Mouse (Mus musculus) bone marrow, adult 2 months (tissue): ENCODE measurements around the gene Crybb3. TPM values are rescaled to one million over a fixed set of nuclear protein-coding genes. Genes with fewer than 3 reads are reported as not detected.

Experiments used
- H3K27ac ChIP-seq: fragments of 200-500 bp; 2 replicates; pipeline ENCODE4 v1.5.1; 2012; ENCODE audit warnings: low read depth, mild to moderate bottlenecking, control low read depth, inconsistent platforms, low read length; ENCODE audit not compliant: control insufficient read depth, poor library complexity, insufficient read depth
- H3K4me1 ChIP-seq: fragments of 200-500 bp; 2 replicates; pipeline ENCODE4 v1.6.1; 2011; ENCODE audit warnings: low read length; ENCODE audit not compliant: control insufficient read depth, insufficient read depth
- H3K4me3 ChIP-seq: fragments of 200-500 bp; replicated peaks from 2 replicates; pipeline ENCODE3; 2011; ENCODE audit warnings: mild to moderate bottlenecking, low read depth, low read length, control low read depth; ENCODE audit not compliant: control insufficient read depth
- CTCF ChIP-seq: fragments of 200-500 bp; IDR thresholded peaks from 2 replicates; pipeline ENCODE4 v1.5.1; 2011; ENCODE audit warnings: low read length, control low read depth; ENCODE audit not compliant: control insufficient read depth, insufficient read depth
- POLR2A ChIP-seq: fragments of 200-500 bp; IDR thresholded peaks from 2 replicates; pipeline ENCODE4 v1.6.1; 2011; ENCODE audit warnings: low read depth, mild to moderate bottlenecking, control low read depth, low read length, borderline replicate concordance; ENCODE audit not compliant: control insufficient read depth
- WGBS: fragments of 180-500 bp; shearing (Covaris S2); methylation state at CpG from one replicate; pipeline ENCODE4 v1.1.7; 2018; 5-methylcytosine and 5-hydroxymethylcytosine counted together
- polyA plus RNA-seq: library from polyadenylated mRNA; stranded (reverse); fragments of >200 nt; gene quantifications from 2 replicates; pipeline ENCODE4 v1.2.4, GENCODE M21; 2011; ENCODE audit warnings: low replicate concordance; ENCODE audit not compliant: missing spikeins, insufficient read depth, insufficient read length

Crybb3 gene
- polyA plus RNA-seq, 1 experiment = not detected

- no peak overlapping the region for H3K27ac ChIP-seq
Measured at GRCm38 (mm10) chr5:113108165-113108764, 26.9 kb upstream of the Crybb3 start.

GRCm38 (mm10) chr5:113107709-113108108 is 26.3 kb upstream of the Crybb3 start:
- 69% methylated on average over 3 of the region's 3 CpGs for WGBS

More at GRCm38 (mm10) chr5:113108165-113108764, 26.9 kb upstream of the Crybb3 start:
- Histone ChIP-seq H3K4me3 (no peak overlapping the region), H3K4me1 (peaks cover 5% of the 10 kb centered on the region)
- WGBS = 81% methylated on average over 11 of the region's 11 CpGs
- no peak for TF ChIP-seq POLR2A
- no peak for TF ChIP-seq CTCF

GRCm38 (mm10) chr5:113106594-113106993 is 25.2 kb upstream of the Crybb3 start:
- 78% methylated on average over 7 of the region's 7 CpGs for WGBS
- Histone ChIP-seq H3K4me1 (peaks cover 5% of the 10 kb centered on the region), H3K27ac (no peak overlapping the region), H3K4me3 (no peak overlapping the region)
- no peak for TF ChIP-seq CTCF
- TF ChIP-seq POLR2A = no peak

More at GRCm38 (mm10) chr5:113107709-113108108, 26.3 kb upstream of the Crybb3 start:
- Histone ChIP-seq H3K4me1 (peaks cover 6% of the 10 kb centered on the region), H3K4me3 (no peak overlapping the region), H3K27ac (no peak overlapping the region)
- TF ChIP-seq CTCF = no peak
- TF ChIP-seq POLR2A = no peak

- Histone ChIP-seq H3K27ac (no peak overlapping the region), H3K4me3 (no peak overlapping the region), H3K4me1 (peaks cover 3% of the 10 kb centered on the region)
- WGBS = 84% methylated on average over 4 of the region's 4 CpGs
- TF ChIP-seq CTCF = no peak
- TF ChIP-seq POLR2A = no peak
Measured at GRCm38 (mm10) chr5:113105481-113105880, 24.1 kb upstream of the Crybb3 start.

GRCm38 (mm10) chr5:113105035-113105434 is 23.7 kb upstream of the Crybb3 start:
- TF ChIP-seq POLR2A (no peak), CTCF (no peak)
- H3K4me3 ChIP-seq = no peak overlapping the region
- WGBS = 81% methylated on average over 9 of the region's 9 CpGs

GRCm38 (mm10) chr5:113102455-113102854 is 21.1 kb upstream of the Crybb3 start:
- Histone ChIP-seq H3K27ac (no peak overlapping the region), H3K4me1 (peaks cover 1% of the 10 kb centered on the region; the same call in 1 of the 2 replicates), H3K4me3 (no peak overlapping the region)
- 89% methylated on average over 7 of the region's 7 CpGs for WGBS
- TF ChIP-seq POLR2A = no peak
- no peak for TF ChIP-seq CTCF

More at GRCm38 (mm10) chr5:113105035-113105434, 23.7 kb upstream of the Crybb3 start:
- H3K4me1 ChIP-seq = peaks cover 1% of the 10 kb centered on the region; the same call in 1 of the 2 replicates
- no peak overlapping the region for H3K27ac ChIP-seq

GRCm38 (mm10) chr5:113101457-113101856 is 20.1 kb upstream of the Crybb3 start:
- H3K4me3 ChIP-seq = no peak overlapping the region
- 91% methylated on average over 10 of the region's 10 CpGs for whole genome bisulfite sequencing
- TF ChIP-seq POLR2A (no peak), CTCF (no peak)
- no peak overlapping the region for H3K27ac ChIP-seq
- peaks cover 1% of the 10 kb centered on the region; the same call in 1 of the 2 replicates for H3K4me1 ChIP-seq

GRCm38 (mm10) chr5:113100422-113100821 is 19.0 kb upstream of the Crybb3 start:
- Histone ChIP-seq H3K4me3 (no peak overlapping the region), H3K27ac (no peak overlapping the region), H3K4me1 (peaks cover 1% of the 10 kb centered on the region; the same call in 1 of the 2 replicates)
- WGBS = 91% methylated on average over 11 of the region's 11 CpGs
- TF ChIP-seq CTCF (no peak), POLR2A (no peak)
